Mouse (Mus musculus): ENCODE results near the gene Cemip. TPM values are rescaled to one million over a fixed set of nuclear protein-coding genes. Genes with fewer than 3 reads are reported as not detected.
A peak's percentile ranks its signal among the peaks of the same experiment; 100 is the strongest.

Cemip gene
- polyA plus RNA-seq, 1 experiment from 2014 or later = 0.89 TPM

DNA sequence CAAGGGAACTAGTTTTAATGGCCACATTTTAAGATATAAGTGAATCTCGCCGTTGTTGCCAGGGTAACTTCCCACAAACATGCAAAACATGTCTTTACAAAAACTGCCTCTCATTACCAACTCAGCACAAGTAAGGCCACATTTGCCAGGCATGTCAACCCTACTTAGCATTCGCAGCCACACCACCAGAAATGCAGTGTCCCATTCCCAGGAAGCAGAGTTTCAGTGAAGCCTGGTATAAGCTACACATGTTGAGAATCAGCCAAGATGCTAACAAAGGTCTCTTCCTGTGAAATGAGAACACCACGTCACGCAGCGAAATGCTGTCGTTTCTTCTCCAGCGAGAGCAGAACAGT, 26.7 kb upstream of the Cemip start:
- no peak overlapping the region for H3K27ac ChIP-seq (replicated peaks in 1 of 2; ENCODE audit: control insufficient read depth in 1 of 2, insufficient read depth in 1 of 2, low read depth in 2 of 2, low read length in 2 of 2)

DNA sequence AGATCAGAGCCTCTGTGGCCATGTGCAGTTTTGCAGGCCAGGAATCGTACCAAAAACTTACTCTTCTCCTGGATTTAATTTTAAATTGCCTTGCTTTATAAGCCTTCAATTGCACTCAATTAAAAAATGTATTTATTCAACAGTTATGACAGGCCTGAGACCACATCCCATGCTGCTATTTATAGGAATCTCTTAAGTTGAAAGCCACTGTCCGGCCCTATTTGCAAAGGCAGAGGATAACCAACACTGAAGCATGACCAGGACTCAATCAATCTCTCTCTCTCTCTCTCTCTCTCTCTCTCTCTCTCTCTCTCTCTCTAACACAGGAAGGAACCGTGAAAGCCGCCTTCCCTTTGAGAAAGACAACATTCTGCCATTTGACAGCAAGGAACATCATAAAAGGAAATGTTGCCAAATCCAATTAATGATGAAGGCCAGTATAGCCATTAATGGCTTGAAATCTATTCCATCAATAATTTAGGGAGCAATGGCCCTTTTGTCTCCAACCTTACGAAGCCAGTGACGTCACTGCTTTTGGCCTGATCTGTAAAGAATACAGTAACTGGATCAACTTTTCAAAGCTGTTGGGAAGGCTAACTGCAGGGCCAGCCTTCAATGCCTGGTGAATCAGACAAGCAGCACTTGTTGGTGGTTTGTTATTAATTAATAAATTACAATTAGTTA, 26.2 kb upstream of the Cemip start:
- no peak for ATAC-seq (ENCODE audit: insufficient number of reproducible peaks, insufficient read depth, low FRiP score, low read depth)
- peaks cover 12 to 34% of the 10 kb centered on the region in 2 experiments for H3K4me1 ChIP-seq (ENCODE audit: control insufficient read depth in 2 of 2, insufficient read depth in 2 of 2, low read length in 2 of 2)
- H3K4me3 ChIP-seq (ENCODE audit: control insufficient read depth in 1 of 2, insufficient read depth in 1 of 2, low read depth in 1 of 2, low read length in 2 of 2) = no peak overlapping the region
- H3K4me2 ChIP-seq (ENCODE audit: low read length) = no peak overlapping the region
- WGBS = 65% methylated on average over 6 of the region's 6 CpGs
- H3K27me3 ChIP-seq (ENCODE audit: control insufficient read depth, insufficient read depth, low read length) = no peaks in the 10 kb centered on the region
- H3K9ac ChIP-seq (ENCODE audit: low read length) = no peak overlapping the region
- no peaks in the 10 kb centered on the region for H3K9me3 ChIP-seq (ENCODE audit: control insufficient read depth, low read length)
- peaks cover 45% of the 10 kb centered on the region for H3K36me3 ChIP-seq (ENCODE audit: control insufficient read depth, insufficient read depth, low read length)
- peak overlapping the region; percentile 10 to 53; a peak in 2 of 4 replicates for H3K27ac ChIP-seq (replicated peaks in 1 of 2; ENCODE audit: control insufficient read depth in 1 of 2, insufficient read depth in 1 of 2, low read depth in 2 of 2, low read length in 2 of 2)

More for the DNA sequence above, 26.7 kb upstream of the Cemip start:
- Histone ChIP-seq H3K4me3 (ENCODE audit: control insufficient read depth in 1 of 2, insufficient read depth in 1 of 2, low read depth in 1 of 2, low read length in 2 of 2) (no peak overlapping the region), H3K9me3 (ENCODE audit: control insufficient read depth, low read length) (no peaks in the 10 kb centered on the region), H3K4me2 (ENCODE audit: low read length) (no peak overlapping the region), H3K36me3 (ENCODE audit: control insufficient read depth, insufficient read depth, low read length) (peaks cover 41% of the 10 kb centered on the region), H3K9ac (ENCODE audit: low read length) (no peak overlapping the region), H3K4me1 (ENCODE audit: control insufficient read depth in 2 of 2, insufficient read depth in 2 of 2, low read length in 2 of 2) (peaks cover 16 to 39% of the 10 kb centered on the region in 2 experiments), H3K27me3 (ENCODE audit: control insufficient read depth, insufficient read depth, low read length) (no peaks in the 10 kb centered on the region)
- WGBS = 87% methylated on average over 8 of the region's 8 CpGs
- ATAC-seq (ENCODE audit: insufficient number of reproducible peaks, insufficient read depth, low FRiP score, low read depth) = no peak

DNA sequence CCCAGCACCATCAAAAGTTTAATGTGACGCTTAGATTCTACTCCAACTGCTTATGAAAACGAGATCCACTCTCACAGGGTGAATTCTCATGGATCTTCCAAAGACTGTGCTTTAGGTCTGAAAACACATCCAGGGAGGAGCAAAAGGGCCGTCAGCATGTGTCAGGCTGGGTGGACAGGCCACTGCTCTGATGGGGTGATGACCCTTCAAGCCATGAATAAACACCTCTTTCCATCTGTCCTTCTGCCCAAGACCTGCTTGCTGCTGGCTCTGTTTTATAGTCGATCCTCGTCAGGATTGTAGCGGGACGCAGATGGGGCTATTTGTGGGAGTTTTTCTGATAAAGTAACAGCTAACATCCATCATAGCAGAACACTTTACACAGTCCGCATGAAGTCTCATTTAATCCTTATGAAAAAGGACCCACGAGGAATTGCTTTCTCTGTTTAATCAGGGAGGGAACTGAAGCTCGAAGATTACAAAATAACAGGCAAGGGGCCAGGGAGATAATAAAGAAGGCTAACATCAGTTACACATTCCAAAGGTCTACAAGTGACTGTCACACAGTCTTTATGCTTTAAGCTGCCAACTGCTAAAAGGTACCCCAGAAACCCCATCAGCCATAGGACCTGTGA, 25.5 kb upstream of the Cemip start:
- Histone ChIP-seq H3K27ac (replicated peaks in 1 of 2; ENCODE audit: control insufficient read depth in 1 of 2, insufficient read depth in 1 of 2, low read depth in 2 of 2, low read length in 2 of 2) (peak overlapping the region; percentile 10 to 53; a peak in 3 of 4 replicates), H3K4me2 (ENCODE audit: low read length) (no peak overlapping the region), H3K9ac (ENCODE audit: low read length) (peak overlapping the region; percentile 21; the same call in 1 of the 2 replicates), H3K4me3 (ENCODE audit: control insufficient read depth in 1 of 2, insufficient read depth in 1 of 2, low read depth in 1 of 2, low read length in 2 of 2) (no peak overlapping the region), H3K9me3 (ENCODE audit: control insufficient read depth, low read length) (no peaks in the 10 kb centered on the region), H3K27me3 (ENCODE audit: control insufficient read depth, insufficient read depth, low read length) (no peaks in the 10 kb centered on the region), H3K4me1 (ENCODE audit: control insufficient read depth in 2 of 2, insufficient read depth in 2 of 2, low read length in 2 of 2) (peaks cover 7 to 27% of the 10 kb centered on the region in 2 experiments), H3K36me3 (ENCODE audit: control insufficient read depth, insufficient read depth, low read length) (peaks cover 43% of the 10 kb centered on the region)
- WGBS = 36% methylated on average over 10 of the region's 10 CpGs
- no peak for ATAC-seq (ENCODE audit: insufficient number of reproducible peaks, insufficient read depth, low FRiP score, low read depth)

- 96% methylated on average over 1 of the region's 1 CpGs for WGBS
- H3K4me1 ChIP-seq (ENCODE audit: control insufficient read depth in 2 of 2, insufficient read depth in 2 of 2, low read length in 2 of 2) = peaks cover 3 to 7% of the 10 kb centered on the region in 2 experiments
- H3K4me2 ChIP-seq (ENCODE audit: low read length) = no peak overlapping the region
- ATAC-seq (ENCODE audit: insufficient number of reproducible peaks, insufficient read depth, low FRiP score, low read depth) = no peak
- no peak overlapping the region for H3K9ac ChIP-seq (ENCODE audit: low read length)
- no peak overlapping the region for H3K27ac ChIP-seq (replicated peaks in 1 of 2; ENCODE audit: control insufficient read depth in 1 of 2, insufficient read depth in 1 of 2, low read depth in 2 of 2, low read length in 2 of 2)
- H3K4me3 ChIP-seq (ENCODE audit: control insufficient read depth in 1 of 2, insufficient read depth in 1 of 2, low read depth in 1 of 2, low read length in 2 of 2) = no peak overlapping the region
- H3K9me3 ChIP-seq (ENCODE audit: control insufficient read depth, low read length) = no peaks in the 10 kb centered on the region
- no peaks in the 10 kb centered on the region for H3K27me3 ChIP-seq (ENCODE audit: control insufficient read depth, insufficient read depth, low read length)
- H3K36me3 ChIP-seq (ENCODE audit: control insufficient read depth, insufficient read depth, low read length) = peaks cover 27% of the 10 kb centered on the region
These were observed 20.6 kb upstream of the Cemip start for GRCm38 (mm10) chr7:84106942-84107341.

DNA sequence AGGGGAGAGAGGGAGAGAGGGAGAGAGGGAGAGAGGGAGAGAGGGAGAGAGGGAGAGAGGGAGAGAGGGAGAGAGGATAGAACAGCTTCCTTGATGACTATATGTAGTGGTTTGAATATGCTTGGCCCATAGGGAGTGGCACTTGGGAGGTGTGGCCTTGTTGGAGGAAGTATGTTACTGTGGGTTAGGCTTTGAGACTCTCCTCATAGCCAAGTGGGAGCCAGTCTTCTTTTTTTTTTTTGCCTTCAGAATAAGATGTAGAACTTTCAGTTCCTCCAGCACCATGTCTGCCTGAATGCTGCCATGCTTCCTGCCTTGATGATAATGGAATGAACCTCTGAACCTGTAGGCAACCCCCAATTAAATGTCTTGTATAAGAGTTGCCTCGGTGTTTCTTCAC, 16.3 kb upstream of the Cemip start:
- no peaks in the 10 kb centered on the region for H3K27me3 ChIP-seq (ENCODE audit: control insufficient read depth, insufficient read depth, low read length)
- H3K4me3 ChIP-seq (ENCODE audit: control insufficient read depth in 1 of 2, insufficient read depth in 1 of 2, low read depth in 1 of 2, low read length in 2 of 2) = no peak overlapping the region
- 91% methylated on average over 1 of the region's 1 CpGs for WGBS
- H3K27ac ChIP-seq (replicated peaks in 1 of 2; ENCODE audit: control insufficient read depth in 1 of 2, insufficient read depth in 1 of 2, low read depth in 2 of 2, low read length in 2 of 2) = no peak overlapping the region
- ATAC-seq (ENCODE audit: insufficient number of reproducible peaks, insufficient read depth, low FRiP score, low read depth) = no peak
- H3K36me3 ChIP-seq (ENCODE audit: control insufficient read depth, insufficient read depth, low read length) = 0 out of 2 replicates have a peak, but pooled peaks cover 2% of the 10 kb centered on the region
- H3K9ac ChIP-seq (ENCODE audit: low read length) = no peak overlapping the region
- no peaks in the 10 kb centered on the region for H3K4me1 ChIP-seq (ENCODE audit: control insufficient read depth in 2 of 2, insufficient read depth in 2 of 2, low read length in 2 of 2)
- no peak overlapping the region for H3K4me2 ChIP-seq (ENCODE audit: low read length)
- no peaks in the 10 kb centered on the region for H3K9me3 ChIP-seq (ENCODE audit: control insufficient read depth, low read length)

DNA sequence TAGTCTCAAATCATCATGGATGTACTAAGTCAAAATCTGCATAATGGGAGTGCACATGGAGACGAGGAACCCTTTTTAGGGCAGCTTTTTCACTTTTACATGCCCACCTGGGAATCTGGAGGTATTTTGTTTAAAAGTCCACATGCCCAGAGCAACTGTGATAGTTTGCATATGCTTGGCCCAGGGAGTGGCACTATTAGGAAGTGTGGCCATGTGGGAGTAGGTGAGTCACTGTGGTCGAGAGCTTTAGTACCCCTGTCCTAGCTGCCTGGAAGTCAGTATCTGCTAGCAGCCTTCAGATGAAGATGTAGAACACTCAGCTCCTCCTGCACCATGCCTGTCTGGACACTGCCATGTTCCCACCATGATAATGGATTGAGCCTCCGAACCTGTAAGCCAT, 14.4 kb upstream of the Cemip start:
- Histone ChIP-seq H3K4me1 (ENCODE audit: control insufficient read depth in 2 of 2, insufficient read depth in 2 of 2, low read length in 2 of 2) (peaks cover 2 to 3% of the 10 kb centered on the region in 2 experiments; a peak in 3 of 4 replicates), H3K27ac (replicated peaks in 1 of 2; ENCODE audit: control insufficient read depth in 1 of 2, insufficient read depth in 1 of 2, low read depth in 2 of 2, low read length in 2 of 2) (no peak overlapping the region), H3K9me3 (ENCODE audit: control insufficient read depth, low read length) (no peaks in the 10 kb centered on the region), H3K9ac (ENCODE audit: low read length) (no peak overlapping the region), H3K4me3 (ENCODE audit: control insufficient read depth in 1 of 2, insufficient read depth in 1 of 2, low read depth in 1 of 2, low read length in 2 of 2) (no peak overlapping the region), H3K4me2 (ENCODE audit: low read length) (no peak overlapping the region), H3K36me3 (ENCODE audit: control insufficient read depth, insufficient read depth, low read length) (no peaks in the 10 kb centered on the region), H3K27me3 (ENCODE audit: control insufficient read depth, insufficient read depth, low read length) (no peaks in the 10 kb centered on the region)
- ATAC-seq (ENCODE audit: insufficient number of reproducible peaks, insufficient read depth, low FRiP score, low read depth) = no peak
- 82% methylated on average over 3 of the region's 3 CpGs for WGBS

GRCm38 (mm10) chr7:84098098-84098497, 11.8 kb upstream of the Cemip start:
- Histone ChIP-seq H3K4me1 (ENCODE audit: control insufficient read depth in 2 of 2, insufficient read depth in 2 of 2, low read length in 2 of 2) (peaks cover 2 to 3% of the 10 kb centered on the region in 2 experiments; a peak in 3 of 4 replicates), H3K9me3 (ENCODE audit: control insufficient read depth, low read length) (no peaks in the 10 kb centered on the region), H3K4me3 (ENCODE audit: control insufficient read depth in 1 of 2, insufficient read depth in 1 of 2, low read depth in 1 of 2, low read length in 2 of 2) (no peak overlapping the region), H3K27me3 (ENCODE audit: control insufficient read depth, insufficient read depth, low read length) (no peaks in the 10 kb centered on the region), H3K9ac (ENCODE audit: low read length) (no peak overlapping the region), H3K4me2 (ENCODE audit: low read length) (no peak overlapping the region), H3K27ac (replicated peaks in 1 of 2; ENCODE audit: control insufficient read depth in 1 of 2, insufficient read depth in 1 of 2, low read depth in 2 of 2, low read length in 2 of 2) (no peak overlapping the region), H3K36me3 (ENCODE audit: control insufficient read depth, insufficient read depth, low read length) (no peaks in the 10 kb centered on the region)
- 90% methylated on average over 1 of the region's 1 CpGs for WGBS
- no peak for ATAC-seq (ENCODE audit: insufficient number of reproducible peaks, insufficient read depth, low FRiP score, low read depth)

Data from heart, embryonic 14.5 days (tissue).